Mouse (Mus musculus) spleen, postnatal 10 days (tissue): ENCODE data around the gene Txndc15.

Experiments
- DNase-seq, 2 experiments: peaks; one replicate each; pipeline ENCODE4 v3.0.0; 2021 to 2022; ENCODE audit warnings: low spot score in 2 of 2

Gene Txndc15

DNA sequence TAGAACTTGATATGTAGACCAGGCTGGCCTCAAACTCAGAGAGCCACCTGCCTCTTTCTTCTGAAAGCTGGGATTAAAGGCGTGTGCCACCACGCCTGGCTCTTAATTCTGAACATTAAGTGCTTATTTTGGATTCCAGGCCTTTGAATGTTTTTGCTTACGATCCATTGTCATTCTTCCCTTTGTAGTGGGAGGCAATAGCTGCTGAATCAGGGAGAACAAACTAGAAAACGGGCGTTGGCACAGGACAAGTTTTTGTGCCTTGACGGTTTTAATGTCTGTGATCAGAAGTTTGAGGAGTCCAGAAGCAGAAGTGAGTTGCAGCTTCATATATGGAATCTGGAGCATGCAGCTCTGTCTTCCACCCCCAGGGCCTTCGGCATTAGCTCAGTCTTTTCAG, 16.3 kb downstream of the Txndc15 start:
- DNase-seq = no peak

GRCm38 (mm10) chr13:55732121-55732520, 17.7 kb downstream of the Txndc15 start:
- DNase-seq = no peak

- no peak for DNase-seq
Observed at GRCm38 (mm10) chr13:55733628-55734502, 19.4 kb downstream of the Txndc15 start.

- DNase-seq = no peak
Observed at GRCm38 (mm10) chr13:55737885-55738284, 23.4 kb downstream of the Txndc15 start.

DNA sequence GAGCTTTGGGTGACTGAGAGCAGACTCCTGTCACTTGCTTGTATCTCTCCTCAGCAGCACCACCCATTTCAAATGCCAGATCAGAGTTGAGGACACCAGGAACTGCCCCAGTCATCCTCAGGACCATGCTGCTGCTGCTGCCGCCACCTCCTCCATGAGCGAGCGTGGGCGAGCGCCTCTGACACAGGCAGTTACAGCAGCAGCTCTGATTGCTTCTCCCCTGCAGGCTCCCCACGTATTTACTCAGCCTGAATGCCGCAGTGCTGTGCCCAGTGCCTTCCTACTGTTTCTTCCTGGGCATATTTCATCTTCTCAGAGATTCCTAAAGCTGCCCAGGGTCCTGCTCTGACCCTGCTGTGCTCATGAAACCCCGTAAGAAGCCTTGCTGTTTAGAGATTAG, 27.9 kb downstream of the Txndc15 start:
- no peak for DNase-seq

DNA sequence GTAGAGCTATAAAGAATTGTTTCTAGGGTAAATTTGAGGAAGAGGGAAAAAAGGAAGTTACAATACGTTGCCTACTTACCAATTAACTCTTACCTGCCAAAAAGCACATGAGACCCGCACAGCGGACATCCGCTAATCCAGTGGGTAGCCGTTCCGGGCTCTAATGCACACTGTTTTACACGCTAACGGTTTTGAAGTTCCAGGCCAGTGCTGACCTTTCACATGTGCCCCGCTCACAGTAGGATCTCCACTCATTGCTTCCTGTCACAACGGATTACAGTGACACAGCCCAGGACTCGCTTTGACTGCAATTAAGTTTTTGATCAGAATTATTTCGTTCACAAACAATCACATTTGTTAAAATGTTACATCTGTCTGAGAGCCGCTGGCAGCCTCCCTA, 39.9 kb downstream of the Txndc15 start:
- DNase-seq = no peak

DNA sequence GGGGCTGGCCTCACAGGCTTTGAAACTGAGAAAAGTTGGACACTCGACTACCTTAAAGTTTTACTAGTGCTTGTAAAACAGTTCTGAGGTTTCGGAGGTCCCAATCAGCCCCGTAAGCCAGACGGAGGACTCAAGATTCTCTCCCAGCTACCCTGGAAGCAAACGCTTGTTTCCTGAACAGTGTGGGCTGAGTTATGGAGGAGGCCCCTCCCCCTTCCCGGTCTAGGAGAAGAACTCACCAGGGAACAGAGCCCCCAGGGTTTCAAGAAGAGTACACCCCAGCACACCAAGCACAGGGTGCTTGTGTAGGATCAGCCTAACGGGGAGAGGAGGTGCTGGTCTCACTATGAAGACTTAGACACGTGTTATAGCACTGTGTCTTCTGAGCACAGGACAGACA, 42.3 kb downstream of the Txndc15 start:
- DNase-seq = no peak

GRCm38 (mm10) chr13:55757645-55758044, 43.2 kb downstream of the Txndc15 start:
- DNase-seq = peak in 1 of 2 experiments; percentile 25

DNA sequence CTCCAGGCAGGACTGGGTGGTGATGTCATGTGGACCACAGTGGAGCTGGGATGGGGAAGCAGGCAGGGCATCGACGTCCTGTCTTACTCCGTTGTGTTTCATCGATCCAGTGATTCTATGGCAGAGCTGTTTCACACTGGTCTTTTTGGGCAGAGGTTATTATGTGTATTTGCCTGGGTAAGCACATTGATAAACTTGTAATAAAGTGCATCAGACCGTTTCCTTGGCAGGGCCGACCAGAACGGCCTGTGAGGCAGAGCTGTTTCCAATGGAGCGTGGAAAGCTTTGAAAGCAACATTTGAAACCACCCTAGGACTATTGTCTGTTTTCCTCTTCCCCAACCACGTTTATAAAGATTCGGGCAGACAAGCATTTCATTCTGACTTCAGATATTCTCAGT, 46.1 kb downstream of the Txndc15 start:
- no peak for DNase-seq

DNA sequence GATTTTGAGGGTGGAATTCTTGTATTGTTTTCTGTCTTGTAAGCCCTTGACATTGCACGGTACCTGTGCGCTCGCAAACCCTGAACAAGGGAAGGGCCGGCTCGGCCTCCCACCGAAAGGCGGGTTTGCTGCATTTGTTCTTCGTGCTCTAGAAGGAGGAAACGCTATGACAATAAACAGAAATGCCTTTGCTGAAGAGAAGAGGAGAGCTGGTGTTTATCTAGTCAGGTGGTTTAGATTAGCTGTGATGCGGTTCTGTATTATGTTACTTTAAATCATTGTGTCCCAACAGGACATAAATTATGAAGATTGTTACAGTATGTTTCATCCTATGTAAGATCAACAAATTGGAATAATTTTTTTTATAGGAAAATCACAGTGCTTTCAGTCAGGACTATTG, 47.0 kb downstream of the Txndc15 start:
- DNase-seq = no peak

- no peak for DNase-seq
Observed at GRCm38 (mm10) chr13:55774352-55774751, 59.9 kb downstream of the Txndc15 start.

DNA sequence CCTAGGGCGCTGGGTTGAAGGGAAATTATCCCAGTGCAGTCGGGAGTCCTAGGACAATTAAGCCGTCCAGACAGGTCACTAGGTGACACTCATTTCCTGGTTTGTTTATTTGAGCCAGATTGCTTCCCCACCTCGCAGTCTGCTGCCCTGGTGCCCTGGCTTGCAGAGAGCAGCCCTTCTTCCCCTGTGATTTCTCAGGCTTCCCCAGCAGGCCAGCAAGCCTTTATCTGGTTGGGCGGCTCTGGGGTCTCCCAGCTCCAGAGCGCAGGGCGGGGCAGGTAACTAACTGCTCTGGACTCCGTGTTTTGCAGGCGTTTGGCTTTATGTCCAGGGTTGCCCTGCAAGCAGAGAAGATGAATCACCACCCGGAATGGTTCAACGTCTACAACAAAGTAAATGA, 60.6 kb downstream of the Txndc15 start:
- DNase-seq = no peak
